Mouse (Mus musculus): Measurements from ENCODE around the gene Lrrc71. TPM values are rescaled to one million over a fixed set of nuclear protein-coding genes. Genes with fewer than 3 reads are reported as not detected.

The Lrrc71 gene
- polyA plus RNA-seq, 1 experiment from 2014 or later: 0.43 TPM

- H3K9ac ChIP-seq (ENCODE audit: low read depth, low read length): no peak overlapping the region
- H3K36me3 ChIP-seq (ENCODE audit: control insufficient read depth, insufficient read depth, low read length): no peaks in the 10 kb centered on the region
- WGBS (ENCODE audit: insufficient replicate concordance): 83% methylated on average over 25 of the region's 25 CpGs
- no peak overlapping the region for H3K4me2 ChIP-seq
- H3K9me3 ChIP-seq (replicated peaks; ENCODE audit: control insufficient read depth, low read length): no peaks in the 10 kb centered on the region
- no peak overlapping the region for H3K4me3 ChIP-seq (ENCODE audit: low read depth, low read length)
- ATAC-seq (replicated peaks; ENCODE audit: insufficient number of reproducible peaks, low FRiP score, low TSS enrichment): no peak
- peaks cover 33% of the 10 kb centered on the region for H3K27me3 ChIP-seq (ENCODE audit: control insufficient read depth, insufficient read depth, low read length)
- peaks cover 6% of the 10 kb centered on the region; the same call in 1 of the 2 replicates for H3K4me1 ChIP-seq (ENCODE audit: control insufficient read depth, insufficient read depth, low read length)
- H3K27ac ChIP-seq (ENCODE audit: low read depth, low read length): no peak overlapping the region
These were observed 35.0 kb upstream of the Lrrc71 start for GRCm38 (mm10) chr3:87783282-87784023.

- no peak for ATAC-seq (replicated peaks; ENCODE audit: insufficient number of reproducible peaks, low FRiP score, low TSS enrichment)
- no peak overlapping the region for H3K4me3 ChIP-seq (ENCODE audit: low read depth, low read length)
- 0 out of 2 replicates have a peak overlapping the region, but pooled peaks have one; percentile 4 for H3K4me2 ChIP-seq
- 47% methylated on average over 2 of the region's 2 CpGs for WGBS (ENCODE audit: insufficient replicate concordance)
- peaks cover 68% of the 10 kb centered on the region for H3K27me3 ChIP-seq (ENCODE audit: control insufficient read depth, insufficient read depth, low read length)
- no peaks in the 10 kb centered on the region for H3K36me3 ChIP-seq (ENCODE audit: control insufficient read depth, insufficient read depth, low read length)
- no peaks in the 10 kb centered on the region for H3K9me3 ChIP-seq (replicated peaks; ENCODE audit: control insufficient read depth, low read length)
- no peak overlapping the region for H3K27ac ChIP-seq (ENCODE audit: low read depth, low read length)
- H3K4me1 ChIP-seq (ENCODE audit: control insufficient read depth, insufficient read depth, low read length): no peaks in the 10 kb centered on the region
- no peak overlapping the region for H3K9ac ChIP-seq (ENCODE audit: low read depth, low read length)
These were observed 30.7 kb upstream of the Lrrc71 start for GRCm38 (mm10) chr3:87779086-87779485.

- Histone ChIP-seq H3K4me2 (no peak overlapping the region), H3K4me1 (ENCODE audit: control insufficient read depth, insufficient read depth, low read length) (no peaks in the 10 kb centered on the region), H3K27ac (ENCODE audit: low read depth, low read length) (no peak overlapping the region), H3K27me3 (ENCODE audit: control insufficient read depth, insufficient read depth, low read length) (peaks cover 68% of the 10 kb centered on the region), H3K9ac (ENCODE audit: low read depth, low read length) (no peak overlapping the region), H3K4me3 (ENCODE audit: low read depth, low read length) (no peak overlapping the region; the same call in 1 of the 2 replicates), H3K36me3 (ENCODE audit: control insufficient read depth, insufficient read depth, low read length) (no peaks in the 10 kb centered on the region), H3K9me3 (replicated peaks; ENCODE audit: control insufficient read depth, low read length) (no peaks in the 10 kb centered on the region)
- WGBS (ENCODE audit: insufficient replicate concordance): 56% methylated on average over 23 of the region's 23 CpGs
- ATAC-seq (replicated peaks; ENCODE audit: insufficient number of reproducible peaks, low FRiP score, low TSS enrichment): no peak
These were observed 29.9 kb upstream of the Lrrc71 start for GRCm38 (mm10) chr3:87778283-87778682.

GRCm38 (mm10) chr3:87771088-87771487, 22.7 kb upstream of the Lrrc71 start:
- WGBS (ENCODE audit: insufficient replicate concordance): 47% methylated on average over 6 of the region's 6 CpGs
- Histone ChIP-seq H3K4me2 (no peak overlapping the region), H3K4me3 (ENCODE audit: low read depth, low read length) (no peak overlapping the region), H3K9ac (ENCODE audit: low read depth, low read length) (no peak overlapping the region), H3K9me3 (replicated peaks; ENCODE audit: control insufficient read depth, low read length) (no peaks in the 10 kb centered on the region), H3K4me1 (ENCODE audit: control insufficient read depth, insufficient read depth, low read length) (no peaks in the 10 kb centered on the region), H3K27ac (ENCODE audit: low read depth, low read length) (no peak overlapping the region), H3K36me3 (ENCODE audit: control insufficient read depth, insufficient read depth, low read length) (no peaks in the 10 kb centered on the region), H3K27me3 (ENCODE audit: control insufficient read depth, insufficient read depth, low read length) (peaks cover 48% of the 10 kb centered on the region)
- no peak for ATAC-seq (replicated peaks; ENCODE audit: insufficient number of reproducible peaks, low FRiP score, low TSS enrichment)

GRCm38 (mm10) chr3:87770280-87770679, 21.9 kb upstream of the Lrrc71 start:
- Histone ChIP-seq H3K4me3 (ENCODE audit: low read depth, low read length) (no peak overlapping the region), H3K27me3 (ENCODE audit: control insufficient read depth, insufficient read depth, low read length) (peaks cover 40% of the 10 kb centered on the region)

GRCm38 (mm10) chr3:87769506-87769905, 21.1 kb upstream of the Lrrc71 start:
- Histone ChIP-seq H3K27me3 (ENCODE audit: control insufficient read depth, insufficient read depth, low read length) (peaks cover 34% of the 10 kb centered on the region), H3K36me3 (ENCODE audit: control insufficient read depth, insufficient read depth, low read length) (no peaks in the 10 kb centered on the region), H3K4me3 (ENCODE audit: low read depth, low read length) (no peak overlapping the region), H3K4me1 (ENCODE audit: control insufficient read depth, insufficient read depth, low read length) (peaks cover 12% of the 10 kb centered on the region), H3K9ac (ENCODE audit: low read depth, low read length) (no peak overlapping the region), H3K4me2 (no peak overlapping the region), H3K27ac (ENCODE audit: low read depth, low read length) (no peak overlapping the region), H3K9me3 (replicated peaks; ENCODE audit: control insufficient read depth, low read length) (no peaks in the 10 kb centered on the region)
- 70% methylated on average over 8 of the region's 8 CpGs for WGBS (ENCODE audit: insufficient replicate concordance)
- no peak for ATAC-seq (replicated peaks; ENCODE audit: insufficient number of reproducible peaks, low FRiP score, low TSS enrichment)

More at GRCm38 (mm10) chr3:87770280-87770679, 21.9 kb upstream of the Lrrc71 start:
- WGBS (ENCODE audit: insufficient replicate concordance): 0% methylated on average over 4 of the region's 4 CpGs
- no peaks in the 10 kb centered on the region for H3K9me3 ChIP-seq (replicated peaks; ENCODE audit: control insufficient read depth, low read length)
- peaks cover 4% of the 10 kb centered on the region for H3K4me1 ChIP-seq (ENCODE audit: control insufficient read depth, insufficient read depth, low read length)
- H3K9ac ChIP-seq (ENCODE audit: low read depth, low read length): no peak overlapping the region
- no peak overlapping the region for H3K27ac ChIP-seq (ENCODE audit: low read depth, low read length)
- H3K4me2 ChIP-seq: no peak overlapping the region
- H3K36me3 ChIP-seq (ENCODE audit: control insufficient read depth, insufficient read depth, low read length): no peaks in the 10 kb centered on the region
- ATAC-seq (replicated peaks; ENCODE audit: insufficient number of reproducible peaks, low FRiP score, low TSS enrichment): no peak

- Histone ChIP-seq H3K27me3 (ENCODE audit: control insufficient read depth, insufficient read depth, low read length) (peaks cover 31% of the 10 kb centered on the region), H3K36me3 (ENCODE audit: control insufficient read depth, insufficient read depth, low read length) (no peaks in the 10 kb centered on the region), H3K4me1 (ENCODE audit: control insufficient read depth, insufficient read depth, low read length) (peaks cover 18% of the 10 kb centered on the region), H3K4me3 (ENCODE audit: low read depth, low read length) (peak overlapping the region; percentile 49), H3K9ac (ENCODE audit: low read depth, low read length) (peak overlapping the region; percentile 53), H3K4me2 (peak overlapping the region; percentile 60), H3K27ac (ENCODE audit: low read depth, low read length) (peak overlapping the region; percentile 25), H3K9me3 (replicated peaks; ENCODE audit: control insufficient read depth, low read length) (no peaks in the 10 kb centered on the region)
- WGBS (ENCODE audit: insufficient replicate concordance): 1% methylated on average over 34 of the region's 37 CpGs
- peak; percentile 78 for ATAC-seq (replicated peaks; ENCODE audit: insufficient number of reproducible peaks, low FRiP score, low TSS enrichment)
These were observed 20.4 kb upstream of the Lrrc71 start for GRCm38 (mm10) chr3:87768844-87769243.

GRCm38 (mm10) chr3:87768431-87768830, 20.0 kb upstream of the Lrrc71 start:
- Histone ChIP-seq H3K27ac (ENCODE audit: low read depth, low read length) (peak overlapping the region; percentile 25), H3K27me3 (ENCODE audit: control insufficient read depth, insufficient read depth, low read length) (peaks cover 29% of the 10 kb centered on the region), H3K36me3 (ENCODE audit: control insufficient read depth, insufficient read depth, low read length) (no peaks in the 10 kb centered on the region), H3K4me1 (ENCODE audit: control insufficient read depth, insufficient read depth, low read length) (peaks cover 22% of the 10 kb centered on the region), H3K9ac (ENCODE audit: low read depth, low read length) (peak overlapping the region; percentile 53), H3K4me2 (peak overlapping the region; percentile 60), H3K9me3 (replicated peaks; ENCODE audit: control insufficient read depth, low read length) (no peaks in the 10 kb centered on the region), H3K4me3 (ENCODE audit: low read depth, low read length) (peak overlapping the region; percentile 49)
- ATAC-seq (replicated peaks; ENCODE audit: insufficient number of reproducible peaks, low FRiP score, low TSS enrichment): no peak
- WGBS (ENCODE audit: insufficient replicate concordance): 42% methylated on average over 6 of the region's 6 CpGs

- 57% methylated on average over 8 of the region's 8 CpGs for WGBS (ENCODE audit: insufficient replicate concordance)
These were observed 19.3 kb upstream of the Lrrc71 start for GRCm38 (mm10) chr3:87767764-87768163.

More at GRCm38 (mm10) chr3:87767764-87768163, 19.3 kb upstream of the Lrrc71 start:
- H3K27me3 ChIP-seq (ENCODE audit: control insufficient read depth, insufficient read depth, low read length): peaks cover 25% of the 10 kb centered on the region
- ATAC-seq (replicated peaks; ENCODE audit: insufficient number of reproducible peaks, low FRiP score, low TSS enrichment): no peak
- peak overlapping the region; percentile 60 for H3K4me2 ChIP-seq
- peak overlapping the region; percentile 49 for H3K4me3 ChIP-seq (ENCODE audit: low read depth, low read length)
- H3K27ac ChIP-seq (ENCODE audit: low read depth, low read length): no peak overlapping the region
- H3K9me3 ChIP-seq (replicated peaks; ENCODE audit: control insufficient read depth, low read length): no peaks in the 10 kb centered on the region
- H3K4me1 ChIP-seq (ENCODE audit: control insufficient read depth, insufficient read depth, low read length): peaks cover 24% of the 10 kb centered on the region
- H3K9ac ChIP-seq (ENCODE audit: low read depth, low read length): peak overlapping the region; percentile 53
- no peaks in the 10 kb centered on the region for H3K36me3 ChIP-seq (ENCODE audit: control insufficient read depth, insufficient read depth, low read length)
